Mouse (Mus musculus) midbrain, embryonic 13.5 days (tissue): Measurements from ENCODE around the gene Trpm2. TPM values are rescaled to one million over a fixed set of nuclear protein-coding genes. Genes with fewer than 3 reads are reported as not detected.

ENCODE experiments used
- ATAC-seq: fragments of 200-750 bp; cut with Nextera tagmentation; 2 replicates; pipeline ENCODE4 v1.8.0; 2017; ENCODE audit warnings: mild to moderate bottlenecking, moderate TSS enrichment, moderate library complexity
- H3K27ac ChIP-seq: fragments of 300-500 bp; sonication (generic); 2 replicates; pipeline ENCODE4 v1.5.1; 2015; ENCODE audit warnings: inconsistent platforms, mild to moderate bottlenecking, moderate library complexity
- H3K27me3 ChIP-seq: fragments of 300-500 bp; sonication (generic); 2 replicates; pipeline ENCODE4 v1.6.1; 2015; ENCODE audit warnings: mild to moderate bottlenecking, inconsistent platforms
- H3K36me3 ChIP-seq: fragments of 300-500 bp; sonication (generic); 2 replicates; pipeline ENCODE4 v1.6.1; 2015; ENCODE audit warnings: mild to moderate bottlenecking, inconsistent platforms
- H3K4me1 ChIP-seq: fragments of 300-500 bp; sonication (generic); replicated peaks from 2 replicates; pipeline ENCODE4 v1.6.1; 2015; ENCODE audit warnings: inconsistent platforms
- H3K4me2 ChIP-seq: fragments of 300-500 bp; sonication (generic); replicated peaks from 2 replicates; pipeline ENCODE4 v1.6.1; 2015; ENCODE audit warnings: moderate library complexity, mild to moderate bottlenecking, inconsistent platforms
- H3K4me3 ChIP-seq: fragments of 300-500 bp; sonication (generic); replicated peaks from 2 replicates; pipeline ENCODE4 v1.5.1; 2015; ENCODE audit warnings: mild to moderate bottlenecking, inconsistent platforms
- H3K9ac ChIP-seq: fragments of 300-500 bp; sonication (generic); replicated peaks from 2 replicates; pipeline ENCODE4 v1.6.1; 2015; ENCODE audit warnings: mild to moderate bottlenecking, inconsistent platforms
- H3K9me3 ChIP-seq: fragments of 300-500 bp; sonication (generic); 2 replicates; pipeline ENCODE4 v1.6.1; 2016; ENCODE audit warnings: mild to moderate bottlenecking, inconsistent platforms
- WGBS: fragments of 180-500 bp; shearing (Covaris S2); methylation state at CpG from one replicate; pipeline ENCODE4 v1.1.7; 2015; 5-methylcytosine and 5-hydroxymethylcytosine counted together
- polyA plus RNA-seq: library from polyadenylated mRNA; unstranded; fragments of >200 nt; fragmentation: Nextera tagmentation; extraction: Ambion mirVana; gene quantifications from 2 replicates; pipeline ENCODE4 v1.2.1, GENCODE M21; 2015

The Trpm2 gene
- polyA plus RNA-seq, 1 experiment from 2014 or later: 2.7 TPM

DNA sequence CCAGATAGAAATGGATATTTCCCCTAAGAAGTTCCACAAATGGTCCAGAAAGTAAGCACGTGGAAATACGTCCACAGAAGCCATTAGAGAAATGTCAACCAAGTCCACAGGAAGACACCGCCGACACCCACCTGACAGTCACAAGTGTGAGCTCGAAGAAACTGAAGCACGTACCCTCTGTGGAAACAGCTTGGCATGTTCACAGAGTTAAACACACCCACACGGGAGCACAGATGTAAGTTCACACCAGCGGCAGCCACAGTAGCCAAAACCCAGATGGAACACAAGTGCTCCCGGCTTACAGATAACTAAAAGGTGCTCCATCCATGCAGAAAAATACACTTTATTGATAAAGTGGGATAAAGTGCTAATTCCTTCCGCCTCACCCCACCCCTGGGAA is 43.0 kb downstream of the Trpm2 start:
- 89% methylated on average over 10 of the region's 10 CpGs for WGBS
- H3K27ac ChIP-seq: no peak overlapping the region
- no peaks in the 10 kb centered on the region for H3K4me1 ChIP-seq

DNA sequence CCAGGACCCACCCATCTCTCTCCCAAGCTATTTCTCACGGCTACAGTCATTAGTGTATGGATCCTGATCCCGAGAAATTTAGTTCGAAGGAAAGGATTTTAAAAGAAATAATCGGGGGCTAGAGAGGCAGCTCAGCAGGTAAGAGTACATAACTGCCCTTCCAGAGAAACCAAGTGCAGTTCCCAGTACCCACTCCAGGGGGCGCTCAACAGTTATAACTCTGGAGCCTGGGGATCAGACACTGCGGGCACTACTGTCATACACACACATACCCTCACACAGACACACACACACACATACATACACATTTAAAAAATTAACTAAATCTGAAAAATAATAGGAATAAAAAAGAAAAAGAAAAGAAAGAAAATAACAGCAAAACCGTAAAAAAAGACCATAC is 44.2 kb downstream of the Trpm2 start:
- Histone ChIP-seq H3K27me3 (no peaks in the 10 kb centered on the region), H3K4me2 (no peak overlapping the region), H3K4me3 (no peak overlapping the region), H3K27ac (no peak overlapping the region), H3K9me3 (no peaks in the 10 kb centered on the region), H3K4me1 (no peaks in the 10 kb centered on the region), H3K9ac (no peak overlapping the region), H3K36me3 (no peaks in the 10 kb centered on the region)
- no peak for ATAC-seq
- 47% methylated on average over 7 of the region's 7 CpGs for WGBS

More for the DNA sequence above, 43.0 kb downstream of the Trpm2 start:
- no peak overlapping the region for H3K4me3 ChIP-seq
- no peaks in the 10 kb centered on the region for H3K36me3 ChIP-seq
- ATAC-seq: no peak
- H3K4me2 ChIP-seq: no peak overlapping the region
- no peak overlapping the region for H3K9ac ChIP-seq
- H3K27me3 ChIP-seq: no peaks in the 10 kb centered on the region
- H3K9me3 ChIP-seq: no peaks in the 10 kb centered on the region

DNA sequence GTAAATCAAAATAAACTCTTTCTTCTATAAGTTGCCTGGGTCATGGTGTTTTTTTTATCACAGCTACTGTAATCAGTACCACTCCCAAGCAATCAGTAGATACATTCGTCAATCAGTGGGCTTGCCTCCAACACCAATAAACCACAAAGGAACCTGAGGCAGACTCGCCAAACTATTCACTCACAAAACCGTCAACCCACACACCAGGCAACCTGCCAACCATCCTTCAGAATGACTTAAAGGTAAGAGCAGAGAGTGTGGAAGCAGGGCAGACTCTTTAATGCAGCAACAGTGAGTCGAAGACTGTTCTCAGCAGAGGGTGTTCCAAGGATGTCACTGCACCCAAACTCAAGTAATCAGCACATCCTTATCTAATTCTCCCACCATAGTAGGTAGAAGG is 47.7 kb downstream of the Trpm2 start:
- no peaks in the 10 kb centered on the region for H3K36me3 ChIP-seq
- H3K9ac ChIP-seq: no peak overlapping the region
- H3K9me3 ChIP-seq: no peaks in the 10 kb centered on the region
- H3K4me3 ChIP-seq: no peak overlapping the region
- no peak for ATAC-seq
- no peaks in the 10 kb centered on the region for H3K4me1 ChIP-seq
- no peak overlapping the region for H3K27ac ChIP-seq
- WGBS: 87% methylated on average over 4 of the region's 4 CpGs
- H3K27me3 ChIP-seq: no peaks in the 10 kb centered on the region
- no peak overlapping the region for H3K4me2 ChIP-seq

DNA sequence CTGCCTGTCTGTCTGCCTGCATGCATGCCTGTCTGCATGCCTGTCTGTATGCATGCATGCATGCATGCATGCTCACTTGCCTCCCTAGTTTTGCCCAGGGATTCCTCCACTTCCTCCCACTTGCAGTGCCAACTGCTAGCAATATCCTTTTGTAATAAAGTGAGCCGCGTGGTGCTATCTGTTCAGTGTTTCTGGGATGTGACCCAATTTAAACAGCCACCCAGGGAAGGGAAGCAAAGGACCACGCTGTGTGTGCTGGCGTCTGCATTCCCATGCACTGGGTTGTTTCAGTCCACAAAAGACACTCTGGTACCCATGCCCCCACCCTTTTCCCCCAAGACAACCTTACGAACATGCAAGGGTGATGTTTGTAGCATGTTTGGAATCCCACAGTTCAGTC is 49.4 kb downstream of the Trpm2 start:
- Histone ChIP-seq H3K36me3 (no peaks in the 10 kb centered on the region), H3K9me3 (no peaks in the 10 kb centered on the region), H3K4me3 (no peak overlapping the region), H3K27me3 (no peaks in the 10 kb centered on the region), H3K4me2 (no peak overlapping the region), H3K27ac (no peak overlapping the region), H3K4me1 (no peaks in the 10 kb centered on the region), H3K9ac (no peak overlapping the region)
- no peak for ATAC-seq
- WGBS: 81% methylated on average over 5 of the region's 5 CpGs

DNA sequence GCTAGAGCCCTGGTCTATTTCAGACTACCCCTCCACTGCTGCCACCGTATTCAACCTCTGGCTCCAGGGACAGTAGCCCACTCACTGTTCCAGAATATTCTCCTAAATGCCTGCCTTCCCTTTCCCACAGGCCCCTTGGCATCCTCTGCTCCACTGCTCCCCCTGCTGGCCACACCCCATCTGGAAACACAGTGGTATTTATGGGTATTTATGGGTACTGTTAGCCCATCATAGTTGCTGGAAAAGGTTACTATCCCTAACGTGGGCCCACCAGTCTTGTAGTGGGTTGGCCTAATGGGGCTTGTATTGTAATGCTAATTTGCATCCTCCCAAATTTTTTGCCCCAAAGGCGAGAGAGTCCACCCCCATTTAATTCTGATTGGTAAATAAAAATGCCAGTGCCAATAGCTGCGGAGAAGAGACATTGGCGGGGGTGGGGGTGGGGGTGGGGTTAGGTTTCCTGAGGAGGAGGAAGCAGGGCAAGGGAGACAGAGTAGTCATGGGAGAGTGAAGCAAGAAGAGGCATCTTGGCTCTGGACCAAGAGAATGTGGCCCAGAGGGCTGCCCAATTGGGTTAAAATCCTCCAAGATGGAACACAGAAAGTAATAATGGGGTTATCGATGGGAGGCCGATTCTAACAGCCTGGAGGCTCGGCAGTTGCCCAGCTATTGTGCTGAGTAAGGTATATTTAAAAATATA is 53.6 kb downstream of the Trpm2 start:
- H3K4me3 ChIP-seq: no peak overlapping the region
- no peaks in the 10 kb centered on the region for H3K27me3 ChIP-seq
- no peak for ATAC-seq
- no peak overlapping the region for H3K9ac ChIP-seq
- H3K9me3 ChIP-seq: no peaks in the 10 kb centered on the region
- H3K36me3 ChIP-seq: no peaks in the 10 kb centered on the region
- 67% methylated on average over 8 of the region's 8 CpGs for WGBS
- no peak overlapping the region for H3K4me2 ChIP-seq
- no peaks in the 10 kb centered on the region for H3K4me1 ChIP-seq
- no peak overlapping the region for H3K27ac ChIP-seq

DNA sequence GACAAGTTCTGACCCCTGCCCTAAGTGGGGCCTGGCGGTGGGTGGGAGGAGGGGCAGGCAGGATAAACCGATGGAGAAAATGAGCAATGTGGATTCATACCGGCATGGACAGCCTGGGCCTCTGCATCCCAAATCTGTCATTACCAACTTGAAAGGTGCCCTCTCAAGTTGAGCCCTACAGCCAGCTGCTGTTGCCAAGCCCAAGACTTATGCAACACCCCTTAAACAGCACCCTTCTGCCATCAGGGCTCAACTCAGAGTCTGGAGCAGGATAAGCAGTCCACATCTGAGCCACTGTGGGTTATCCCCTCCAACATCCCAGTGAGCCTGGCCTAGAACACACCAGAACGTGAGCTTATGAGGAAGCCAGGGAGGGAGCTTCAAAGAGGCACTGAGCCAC is 57.1 kb downstream of the Trpm2 start:
- Histone ChIP-seq H3K36me3 (no peaks in the 10 kb centered on the region), H3K4me3 (no peak overlapping the region), H3K9ac (no peak overlapping the region), H3K4me2 (no peak overlapping the region), H3K27me3 (no peaks in the 10 kb centered on the region), H3K9me3 (no peaks in the 10 kb centered on the region), H3K27ac (no peak overlapping the region), H3K4me1 (no peaks in the 10 kb centered on the region)
- 74% methylated on average over 4 of the region's 4 CpGs for WGBS
- ATAC-seq: no peak

DNA sequence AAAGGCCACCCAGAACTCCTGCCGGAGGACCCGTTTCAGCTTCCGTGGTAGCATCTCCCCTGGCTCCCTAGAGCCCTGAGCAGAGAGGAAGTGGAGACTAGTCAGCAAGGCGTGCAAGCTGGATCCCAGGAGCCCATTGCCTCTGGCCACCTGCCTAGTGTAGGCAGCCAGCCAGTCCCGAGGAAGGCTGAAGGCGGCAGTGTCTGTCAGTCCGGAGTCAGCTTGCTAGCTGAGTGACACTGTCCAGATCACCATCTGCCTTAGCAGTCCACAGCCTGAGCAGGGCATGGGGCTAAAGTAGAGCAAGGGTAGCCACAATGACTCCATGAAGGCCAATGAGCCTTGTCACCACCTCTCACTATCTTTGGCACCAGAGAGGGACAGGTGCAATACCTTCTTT is 57.8 kb downstream of the Trpm2 start:
- 78% methylated on average over 7 of the region's 7 CpGs for WGBS
- Histone ChIP-seq H3K9me3 (no peaks in the 10 kb centered on the region), H3K4me3 (no peak overlapping the region), H3K36me3 (no peaks in the 10 kb centered on the region), H3K9ac (no peak overlapping the region), H3K4me2 (no peak overlapping the region), H3K4me1 (no peaks in the 10 kb centered on the region), H3K27ac (no peak overlapping the region), H3K27me3 (no peaks in the 10 kb centered on the region)
- no peak for ATAC-seq

DNA sequence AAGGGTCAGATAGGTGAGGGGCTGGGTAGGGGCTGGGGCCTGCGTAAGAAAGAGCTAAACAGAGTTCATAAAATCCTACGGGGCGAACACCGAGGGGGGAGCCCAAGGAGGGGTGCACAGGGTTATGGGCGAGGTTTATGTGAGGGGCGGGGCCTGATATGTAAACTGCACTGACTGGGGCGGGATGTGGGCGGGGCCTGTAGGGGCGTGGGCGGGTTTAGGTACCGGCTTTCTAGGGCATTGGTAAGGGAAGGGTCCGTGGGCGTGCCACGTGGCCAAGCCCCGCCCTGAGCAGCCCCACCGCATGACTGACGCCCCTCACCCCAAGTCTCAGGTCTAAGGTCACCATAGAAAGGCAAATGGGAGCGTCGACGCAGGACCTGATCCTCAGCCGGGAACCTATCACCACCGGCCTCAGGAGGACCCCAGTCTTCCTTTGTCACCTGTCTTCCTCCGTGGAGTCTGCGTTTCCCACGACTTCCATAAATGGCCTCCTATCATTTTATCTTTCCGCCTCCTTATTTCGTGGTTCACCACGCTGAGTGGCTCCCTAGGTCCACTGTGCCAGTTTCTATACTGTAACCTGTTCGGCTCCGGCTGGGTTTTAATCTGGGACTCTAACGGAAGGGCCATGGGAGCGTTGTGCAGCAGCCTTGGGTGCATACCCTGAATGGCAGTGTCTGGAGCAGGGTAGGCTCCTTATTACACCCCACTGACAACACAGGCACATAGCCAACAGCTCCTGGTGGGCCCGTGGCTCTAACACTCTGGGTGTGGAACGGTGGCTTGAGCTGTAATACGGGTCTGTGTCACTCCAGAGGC is 67.3 kb downstream of the Trpm2 start:
- Histone ChIP-seq H3K4me3 (peak overlapping the region; percentile 63), H3K4me2 (peak overlapping the region; percentile 82), H3K27me3 (peaks cover 6% of the 10 kb centered on the region), H3K9me3 (no peaks in the 10 kb centered on the region), H3K36me3 (no peaks in the 10 kb centered on the region), H3K27ac (no peak overlapping the region; the same call in 1 of the 2 replicates), H3K4me1 (peaks cover 18% of the 10 kb centered on the region), H3K9ac (peak overlapping the region; percentile 75)
- ATAC-seq: peak; percentile 79
- WGBS: 7% methylated on average over 33 of the region's 35 CpGs

DNA sequence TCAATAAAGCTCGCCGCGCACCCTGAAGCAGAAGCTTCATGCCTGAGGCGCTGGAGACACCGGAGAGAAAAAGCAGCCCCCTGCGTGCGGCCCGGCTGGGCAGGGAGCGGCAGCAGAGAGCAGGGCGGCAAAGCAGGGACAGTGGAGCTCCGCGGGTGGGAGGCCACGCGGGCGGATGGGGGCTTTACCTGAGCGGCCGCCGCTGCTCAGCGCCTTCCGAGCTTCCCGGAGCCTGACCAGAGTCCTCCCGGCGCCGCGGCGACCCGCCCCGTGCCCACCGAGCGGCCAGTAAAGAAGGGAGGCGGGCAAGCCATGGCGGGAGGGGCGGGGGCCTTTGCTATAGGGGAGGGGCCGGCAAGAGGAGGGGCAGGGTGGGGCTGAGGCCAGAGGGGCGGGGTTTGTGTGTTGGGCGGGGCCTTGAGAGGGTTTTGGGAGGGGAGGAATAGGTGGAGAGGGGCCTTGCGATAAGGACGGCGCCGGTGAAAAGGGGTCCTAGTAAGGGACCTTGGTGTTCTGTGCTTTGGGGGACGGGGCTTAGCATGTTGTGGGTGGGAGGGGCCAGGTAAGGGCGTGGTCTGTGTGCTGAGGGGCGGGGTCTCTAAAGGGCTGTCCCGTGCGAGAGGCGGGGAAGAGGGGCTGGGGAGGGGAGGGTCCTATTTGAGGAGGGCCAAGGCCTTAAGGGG is 68.0 kb downstream of the Trpm2 start, which contains the start of gene Lrrc3:
Lrrc3 (minus strand) TSS at position 326 of the 683 bp plus-strand sequence.
- Histone ChIP-seq H3K9me3 (no peaks in the 10 kb centered on the region), H3K9ac (peak within 1 kb of the TSS; percentile 75), H3K27me3 (peaks cover 6% of the 10 kb centered on the region), H3K4me1 (peaks cover 18% of the 10 kb centered on the region), H3K4me2 (peak within 1 kb of the TSS; percentile 82), H3K36me3 (no peaks in the 10 kb centered on the region), H3K27ac (peak within 1 kb of the TSS; percentile 63), H3K4me3 (peak within 1 kb of the TSS; percentile 63)
- peak; percentile 78 for ATAC-seq
- WGBS: under 1% methylated on average over 45 of the region's 46 CpGs

DNA sequence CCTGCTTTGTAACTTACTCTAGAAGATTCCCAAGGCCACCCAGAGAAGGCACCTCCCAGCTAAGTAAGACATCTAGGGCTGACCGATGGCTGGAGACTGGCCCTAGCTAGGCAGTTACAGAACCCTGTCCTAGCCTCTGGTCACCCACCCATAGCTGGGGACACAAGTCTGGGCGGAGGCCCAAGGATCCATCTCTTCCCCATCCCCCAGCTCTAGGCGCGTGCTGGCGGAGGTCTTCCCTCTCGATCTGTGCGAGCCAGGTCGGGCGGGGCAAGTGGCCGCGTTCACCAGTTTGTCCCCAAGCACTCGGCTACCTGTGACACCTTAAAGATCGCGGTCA is 68.5 kb downstream of the Trpm2 start:
- peak overlapping the region; percentile 82 for H3K4me2 ChIP-seq
- peak overlapping the region; percentile 63 for H3K4me3 ChIP-seq
- H3K9ac ChIP-seq: peak overlapping the region; percentile 75
- H3K36me3 ChIP-seq: no peaks in the 10 kb centered on the region
- no peaks in the 10 kb centered on the region for H3K9me3 ChIP-seq
- 4% methylated on average over 14 of the region's 14 CpGs for WGBS
- H3K27ac ChIP-seq: peak overlapping the region; percentile 63
- H3K27me3 ChIP-seq: peaks cover 6% of the 10 kb centered on the region
- H3K4me1 ChIP-seq: peaks cover 18% of the 10 kb centered on the region
- ATAC-seq: peak; percentile 55

DNA sequence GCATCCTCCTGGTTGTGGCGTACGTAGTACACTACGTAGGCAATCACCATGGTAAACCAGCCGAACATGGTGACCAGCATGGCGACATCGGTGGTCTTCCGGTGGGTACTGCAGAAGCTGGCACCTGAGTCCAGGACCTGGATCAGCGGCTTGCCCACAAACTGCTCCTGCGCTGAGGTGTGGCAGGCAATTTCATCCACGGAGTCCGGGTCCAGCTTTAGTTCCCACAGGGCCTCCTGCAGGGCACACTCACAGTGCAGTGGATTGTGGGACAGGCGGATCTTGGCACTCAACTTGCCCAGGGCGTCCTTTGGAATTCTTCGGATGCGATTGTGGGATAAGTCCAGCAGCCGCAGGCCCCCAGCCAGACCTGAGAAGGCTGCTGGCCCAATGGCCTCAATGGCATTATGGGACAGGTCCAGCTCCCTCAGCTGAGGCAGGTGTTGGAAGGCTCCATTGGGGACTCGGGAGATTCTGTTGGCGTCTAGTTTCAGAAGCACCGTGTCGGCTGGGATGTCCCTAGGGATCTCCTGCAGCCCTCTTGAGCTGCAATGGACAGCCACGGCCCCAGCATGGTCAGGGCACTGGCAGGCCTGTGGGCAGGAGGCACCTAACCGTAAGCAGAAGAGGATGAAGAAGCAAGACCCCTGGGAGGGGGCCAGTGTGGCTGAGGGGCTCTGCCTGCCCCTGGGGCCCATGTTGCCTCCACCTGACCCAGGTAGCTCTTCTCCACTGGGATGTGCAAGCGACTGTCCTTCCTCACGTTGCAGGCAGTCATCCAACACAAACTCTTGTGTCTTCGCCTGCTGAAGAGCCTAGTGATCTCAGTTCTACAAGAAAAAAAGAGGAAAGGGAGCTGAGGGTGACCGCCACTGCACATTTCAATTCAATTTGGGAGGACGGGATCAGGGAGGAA is 69.2 kb downstream of the Trpm2 start:
- H3K4me3 ChIP-seq: peak overlapping the region; percentile 63
- peaks cover 20% of the 10 kb centered on the region for H3K4me1 ChIP-seq
- peak overlapping the region; percentile 82 for H3K4me2 ChIP-seq
- peaks cover 6% of the 10 kb centered on the region for H3K27me3 ChIP-seq
- no peak for ATAC-seq
- peak overlapping the region; percentile 75; the same call in 1 of the 2 replicates for H3K9ac ChIP-seq
- H3K9me3 ChIP-seq: no peaks in the 10 kb centered on the region
- WGBS: 87% methylated on average over 27 of the region's 27 CpGs
- H3K36me3 ChIP-seq: no peaks in the 10 kb centered on the region
- no peak overlapping the region for H3K27ac ChIP-seq
